Mouse (Mus musculus) 3134 (cell line): Measurements from ENCODE around the gene Rapgef5.

Source experiments
- DNase-seq: peaks from one replicate; pipeline ENCODE4 v3.0.0-alpha.2; 2011; ENCODE audit warnings: low spot score; ENCODE audit not compliant: insufficient read length; ENCODE audit errors: extremely low read depth

Rapgef5 gene

GRCm38 (mm10) chr12:117664644-117665043, 148.4 kb downstream of the Rapgef5 start:
- DNase-seq, result no peak

- DNase-seq, result no peak
These were observed 150.1 kb downstream of the Rapgef5 start for GRCm38 (mm10) chr12:117666391-117666790.

- no peak for DNase-seq
These were observed 153.5 kb downstream of the Rapgef5 start for GRCm38 (mm10) chr12:117669610-117670400.

- DNase-seq, result no peak
These were observed 156.9 kb downstream of the Rapgef5 start for GRCm38 (mm10) chr12:117673188-117673587.

GRCm38 (mm10) chr12:117674511-117674910, 158.2 kb downstream of the Rapgef5 start:
- no peak for DNase-seq

- no peak for DNase-seq
These were observed 160.0 kb downstream of the Rapgef5 start for GRCm38 (mm10) chr12:117676265-117676664.

GRCm38 (mm10) chr12:117678916-117679315, 162.6 kb downstream of the Rapgef5 start:
- no peak for DNase-seq

- no peak for DNase-seq
These were observed 163.5 kb downstream of the Rapgef5 start for GRCm38 (mm10) chr12:117679795-117680194.

- no peak for DNase-seq
These were observed 165.0 kb downstream of the Rapgef5 start for GRCm38 (mm10) chr12:117681273-117681672.

GRCm38 (mm10) chr12:117683377-117683776, 167.1 kb downstream of the Rapgef5 start:
- no peak for DNase-seq

- no peak for DNase-seq
These were observed 167.7 kb downstream of the Rapgef5 start for GRCm38 (mm10) chr12:117683984-117684383.

GRCm38 (mm10) chr12:117684788-117685187, 168.5 kb downstream of the Rapgef5 start:
- DNase-seq, result no peak

GRCm38 (mm10) chr12:117685336-117685735, 169.1 kb downstream of the Rapgef5 start:
- no peak for DNase-seq

GRCm38 (mm10) chr12:117686732-117687131, 170.5 kb downstream of the Rapgef5 start:
- no peak for DNase-seq

- DNase-seq, result no peak
These were observed 172.6 kb downstream of the Rapgef5 start for GRCm38 (mm10) chr12:117688655-117689548.

- no peak for DNase-seq
These were observed 175.1 kb downstream of the Rapgef5 start for GRCm38 (mm10) chr12:117691336-117691735.

GRCm38 (mm10) chr12:117692775-117693174, 176.5 kb downstream of the Rapgef5 start:
- DNase-seq, result no peak

GRCm38 (mm10) chr12:117699950-117700665, 183.8 kb downstream of the Rapgef5 start:
- DNase-seq, result no peak

- no peak for DNase-seq
These were observed 184.6 kb downstream of the Rapgef5 start for GRCm38 (mm10) chr12:117700927-117701326.

GRCm38 (mm10) chr12:117702291-117702690, 186.0 kb downstream of the Rapgef5 start:
- no peak for DNase-seq

- no peak for DNase-seq
These were observed 186.6 kb downstream of the Rapgef5 start for GRCm38 (mm10) chr12:117702928-117703327.
